Mouse (Mus musculus) testis, postnatal 10 days (tissue): ENCODE results near the gene Epha3.

Experiments
- DNase-seq: peaks from one replicate; pipeline ENCODE4 v3.0.0; 2021; ENCODE audit warnings: low spot score

Epha3 gene

DNA sequence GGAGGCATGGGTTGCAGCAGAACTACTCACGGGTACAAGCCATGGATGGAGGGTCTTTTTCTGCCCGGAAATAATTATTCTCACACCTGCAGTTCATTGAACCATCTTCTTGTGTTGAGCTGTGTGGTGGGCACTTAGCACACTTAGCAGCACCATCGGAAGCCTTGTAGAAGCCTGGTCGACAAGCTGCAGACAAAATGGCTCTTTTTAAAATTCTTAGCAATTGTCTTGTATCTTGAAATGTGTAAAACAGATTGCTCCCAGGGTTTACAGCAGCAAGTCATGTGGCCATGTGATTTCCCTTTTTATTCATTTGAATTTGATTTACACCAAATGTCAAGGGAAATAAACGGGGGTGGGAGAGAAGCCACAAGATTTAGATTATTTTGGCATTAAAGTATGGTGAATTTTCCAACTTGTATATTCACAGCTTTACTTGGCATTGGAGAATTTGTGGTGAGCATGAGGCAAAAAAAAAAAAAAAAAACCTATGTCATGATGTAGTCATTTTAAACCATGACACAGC, 210.5 kb downstream of the Epha3 start:
- DNase-seq, result no peak

DNA sequence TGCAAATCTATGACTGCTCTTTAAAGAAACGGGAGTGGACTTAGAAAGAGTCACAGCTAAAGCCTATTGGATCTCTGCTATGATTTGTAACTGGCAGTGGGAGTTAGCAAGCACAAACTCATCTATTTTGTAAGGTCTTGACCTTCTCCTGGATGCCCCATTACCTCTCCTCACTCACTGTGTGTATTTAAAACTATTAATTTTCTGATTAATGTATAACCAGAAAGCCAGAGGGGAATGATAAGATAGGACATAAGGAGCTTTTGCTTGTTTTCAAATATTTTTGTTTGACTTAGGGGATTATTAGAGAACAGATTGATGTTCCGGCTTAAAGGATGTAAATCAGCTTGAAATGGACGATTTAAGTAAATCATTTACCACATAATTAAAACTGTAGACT, 213.2 kb downstream of the Epha3 start:
- DNase-seq, result no peak

DNA sequence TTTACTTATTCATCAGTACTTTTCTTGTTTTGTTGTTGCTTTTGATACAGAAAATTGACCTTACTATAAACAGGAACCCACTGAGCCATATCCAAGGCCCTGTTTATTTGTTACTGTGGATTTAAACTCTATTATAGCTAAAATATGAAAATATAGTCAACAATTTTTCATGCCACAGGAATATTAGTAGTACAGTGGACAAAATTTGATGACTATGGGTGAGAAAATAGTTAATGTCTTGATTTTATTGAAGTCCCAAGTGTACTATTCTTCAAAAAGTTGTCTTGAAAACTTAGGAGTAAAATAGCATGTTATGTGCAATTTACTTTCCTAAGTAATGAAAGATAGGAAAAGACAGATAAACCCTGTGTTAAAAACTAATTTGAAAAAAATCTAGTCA, 217.4 kb downstream of the Epha3 start:
- DNase-seq, result no peak

DNA sequence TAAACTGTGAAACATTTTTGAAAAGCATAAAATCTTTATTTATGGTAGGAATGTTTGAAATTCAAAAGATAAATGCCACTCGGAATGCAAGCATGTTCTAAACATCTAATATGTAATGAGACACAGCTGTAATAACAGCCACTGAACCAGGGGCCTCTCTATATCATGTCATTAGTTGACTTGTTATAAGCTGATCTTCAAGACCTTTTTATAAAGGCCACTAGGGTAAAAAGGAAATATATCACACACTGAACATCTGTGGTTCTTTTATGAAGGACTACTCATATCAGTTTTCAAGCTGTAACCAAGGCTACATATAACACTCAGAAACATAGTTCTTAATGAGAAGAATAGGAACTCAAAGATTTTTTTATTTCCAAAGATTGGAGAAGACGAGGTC, 221.3 kb downstream of the Epha3 start:
- no peak for DNase-seq

DNA sequence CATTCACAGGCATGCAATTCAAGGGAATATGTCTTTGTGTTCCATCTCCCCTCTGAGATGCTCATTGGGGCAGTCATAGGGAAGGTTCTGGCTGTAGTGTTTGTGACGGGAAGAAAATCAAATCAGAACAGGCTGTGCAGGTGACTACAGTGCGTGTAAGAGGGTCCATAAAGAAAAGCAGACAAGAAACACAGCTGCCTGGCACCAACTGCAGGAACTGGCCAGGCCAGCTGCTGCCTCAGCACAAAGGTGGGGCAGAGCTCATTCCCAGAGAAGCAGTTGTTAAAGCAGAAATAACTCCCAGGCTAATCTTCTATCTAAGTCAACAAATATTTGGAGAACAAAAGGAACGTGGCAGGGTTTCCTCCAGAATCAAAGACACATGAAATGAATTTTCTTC, 222.4 kb downstream of the Epha3 start:
- DNase-seq, result no peak

DNA sequence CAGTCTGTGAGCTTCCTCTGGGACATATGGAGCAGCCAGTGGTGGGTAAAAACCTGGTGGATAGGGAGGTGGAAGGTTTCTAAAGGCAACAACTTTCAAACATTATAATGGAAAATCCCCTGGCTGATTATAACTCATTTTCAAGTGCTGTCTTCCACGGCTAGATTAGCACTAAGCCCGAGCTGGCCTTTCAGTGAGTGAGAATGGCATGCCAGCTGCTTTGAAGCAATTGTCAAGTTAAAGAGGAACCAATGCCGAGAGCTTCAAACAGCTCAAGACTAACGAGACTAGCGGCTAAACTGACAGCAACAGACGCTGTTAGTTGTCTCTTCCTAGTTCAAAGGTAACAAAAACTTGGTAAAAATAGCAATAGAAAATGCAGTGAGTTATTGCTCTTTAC, 225.3 kb downstream of the Epha3 start:
- no peak for DNase-seq

DNA sequence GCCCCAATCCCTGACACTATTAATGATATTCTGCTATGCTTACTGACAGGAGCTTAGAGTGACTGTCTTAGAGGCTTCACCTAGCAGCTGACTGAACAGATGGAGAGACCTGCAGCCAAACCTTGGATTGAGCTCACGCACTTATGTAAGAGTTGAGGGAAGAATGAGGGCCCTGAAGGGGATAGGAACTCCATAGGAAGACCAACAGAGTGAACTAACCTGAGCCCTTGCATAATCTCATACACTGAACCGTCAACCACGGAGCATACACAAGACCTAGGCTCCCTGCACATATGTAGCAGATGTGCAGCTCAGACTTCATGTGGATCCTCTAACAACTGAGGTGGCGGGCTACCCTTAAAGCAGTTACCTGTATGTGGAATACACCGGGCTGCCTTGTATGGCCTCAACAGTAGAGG, 230.2 kb downstream of the Epha3 start:
- no peak for DNase-seq

DNA sequence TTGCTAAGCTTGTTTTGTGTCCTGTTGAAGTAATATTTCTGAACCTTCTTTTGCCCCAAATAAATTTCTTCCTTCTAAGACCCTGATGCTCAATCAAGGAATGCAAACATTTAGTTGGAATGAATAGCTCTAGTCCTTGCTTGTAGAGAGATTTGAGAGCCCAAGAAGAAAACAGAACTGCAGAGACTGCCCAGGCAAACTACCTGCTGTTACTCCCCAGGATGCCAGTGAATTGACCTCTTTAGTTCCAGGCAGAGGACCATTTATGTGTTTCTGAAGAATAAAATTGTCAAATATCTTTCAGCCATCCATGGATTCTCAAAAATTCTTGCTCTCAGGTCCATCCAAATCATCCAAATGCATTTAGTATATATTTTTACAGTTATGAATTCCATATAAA, 238.7 kb downstream of the Epha3 start:
- no peak for DNase-seq

DNA sequence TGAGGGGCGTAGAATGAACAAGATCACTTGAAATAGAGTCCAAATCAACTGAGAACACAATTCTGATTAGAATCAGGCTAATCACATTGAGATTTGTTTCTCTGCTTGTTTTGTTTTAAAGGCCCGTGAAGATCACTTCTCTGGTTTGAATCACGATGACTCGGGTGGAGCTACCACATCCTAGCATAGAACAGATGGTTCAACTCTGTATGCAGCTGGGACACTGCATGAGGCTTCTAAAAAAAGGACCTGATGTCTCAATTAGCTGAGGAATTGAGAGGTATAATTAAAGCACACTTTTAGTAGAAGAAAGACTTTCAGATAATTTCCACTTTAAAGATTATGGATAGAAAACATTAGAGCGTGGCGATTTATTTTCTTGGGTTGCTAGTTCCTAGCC, 242.1 kb downstream of the Epha3 start:
- no peak for DNase-seq

DNA sequence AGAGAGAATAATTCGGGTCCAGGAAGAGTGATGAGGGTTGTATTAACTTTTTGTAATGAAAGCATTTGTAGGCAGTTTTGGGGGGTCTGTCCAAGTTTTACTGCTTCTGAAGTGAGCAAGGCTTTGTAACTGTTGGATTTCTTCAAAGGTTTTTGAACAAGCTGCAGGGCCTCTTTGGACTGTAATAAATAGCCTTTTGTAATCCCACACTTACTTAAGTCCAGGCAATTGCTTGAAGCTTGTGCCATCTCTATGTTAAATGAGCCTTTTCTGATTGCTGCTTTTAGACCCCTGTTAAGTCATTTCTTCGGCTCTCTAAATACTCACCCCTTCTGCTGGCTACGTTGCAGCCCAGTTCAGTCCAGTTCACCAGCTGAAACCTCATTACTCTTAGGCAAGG, 248.6 kb downstream of the Epha3 start:
- no peak for DNase-seq

DNA sequence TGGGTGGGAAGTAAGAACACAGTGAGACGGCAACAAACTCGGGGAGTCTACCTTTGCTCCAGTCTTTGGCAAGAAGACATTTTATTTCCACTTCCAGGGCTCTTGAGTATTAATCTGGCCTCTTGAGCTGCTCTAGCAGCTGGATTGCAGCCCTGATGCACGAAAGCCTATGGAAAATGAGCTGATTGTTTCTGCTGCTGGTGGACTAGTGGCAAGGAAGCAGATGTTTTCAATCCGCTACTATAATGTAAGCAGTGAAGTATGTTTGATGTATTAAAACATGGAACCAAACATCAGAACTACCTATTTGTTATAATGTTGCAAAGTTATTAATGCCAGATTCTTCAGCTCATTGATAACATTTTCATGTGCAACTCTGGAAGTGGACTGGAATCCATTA, 251.0 kb downstream of the Epha3 start:
- no peak for DNase-seq

DNA sequence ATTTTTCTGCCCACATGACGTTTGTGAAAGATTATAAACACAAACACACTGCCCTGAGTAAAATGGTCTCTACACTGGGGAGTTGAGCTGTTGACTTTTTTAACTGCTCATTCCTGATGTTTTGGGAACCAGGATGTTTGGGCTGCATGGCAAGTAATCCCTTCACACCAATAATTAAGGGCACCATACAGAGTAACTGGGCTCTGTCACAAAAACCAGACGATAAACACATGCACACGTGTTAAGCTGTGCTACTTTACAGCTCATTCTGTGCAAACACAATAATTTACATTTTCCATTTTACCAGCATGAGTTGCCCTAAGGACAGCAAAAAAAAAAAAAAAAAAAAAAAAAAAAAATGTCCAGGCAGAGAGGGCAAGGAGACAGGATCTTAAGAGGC, 263.7 kb downstream of the Epha3 start:
- no peak for DNase-seq

DNA sequence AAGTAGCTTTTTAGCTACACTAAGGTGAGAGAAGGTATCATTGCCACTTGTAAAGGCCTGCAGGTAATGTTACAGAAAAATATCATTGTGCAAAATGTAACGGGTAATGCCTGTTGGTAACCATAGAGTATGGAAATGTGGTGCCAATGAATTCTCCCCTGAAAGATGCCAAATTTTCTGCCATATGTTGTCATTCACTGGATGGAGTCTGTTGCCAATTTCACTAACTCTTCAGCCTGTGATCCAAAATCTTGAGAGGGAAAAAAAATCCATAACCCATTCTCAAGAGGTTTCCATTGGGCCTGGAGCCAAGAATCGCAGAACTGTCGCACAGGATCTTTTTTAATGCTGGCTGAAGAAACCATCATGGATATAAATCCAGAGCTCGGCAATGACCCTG, 269.3 kb downstream of the Epha3 start:
- DNase-seq, result no peak

DNA sequence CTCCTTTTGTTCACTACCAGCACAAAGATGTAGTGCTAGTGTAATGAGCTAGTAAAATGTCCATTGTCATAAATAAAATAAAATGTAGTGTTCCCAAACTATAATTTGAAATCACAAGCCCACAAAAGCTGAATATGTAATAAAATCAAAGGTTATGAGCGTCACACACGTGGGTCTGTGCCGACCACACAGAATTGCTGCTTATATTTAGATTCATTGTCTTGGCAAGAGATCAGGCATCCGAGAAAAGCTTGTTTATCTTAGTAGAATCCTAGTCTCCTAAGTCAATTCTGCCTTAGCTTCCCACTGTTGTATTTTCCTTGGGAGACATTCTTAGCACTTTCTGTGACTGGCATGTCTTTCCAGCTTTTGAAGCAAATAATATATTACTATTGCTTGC, 294.2 kb downstream of the Epha3 start:
- DNase-seq, result no peak

DNA sequence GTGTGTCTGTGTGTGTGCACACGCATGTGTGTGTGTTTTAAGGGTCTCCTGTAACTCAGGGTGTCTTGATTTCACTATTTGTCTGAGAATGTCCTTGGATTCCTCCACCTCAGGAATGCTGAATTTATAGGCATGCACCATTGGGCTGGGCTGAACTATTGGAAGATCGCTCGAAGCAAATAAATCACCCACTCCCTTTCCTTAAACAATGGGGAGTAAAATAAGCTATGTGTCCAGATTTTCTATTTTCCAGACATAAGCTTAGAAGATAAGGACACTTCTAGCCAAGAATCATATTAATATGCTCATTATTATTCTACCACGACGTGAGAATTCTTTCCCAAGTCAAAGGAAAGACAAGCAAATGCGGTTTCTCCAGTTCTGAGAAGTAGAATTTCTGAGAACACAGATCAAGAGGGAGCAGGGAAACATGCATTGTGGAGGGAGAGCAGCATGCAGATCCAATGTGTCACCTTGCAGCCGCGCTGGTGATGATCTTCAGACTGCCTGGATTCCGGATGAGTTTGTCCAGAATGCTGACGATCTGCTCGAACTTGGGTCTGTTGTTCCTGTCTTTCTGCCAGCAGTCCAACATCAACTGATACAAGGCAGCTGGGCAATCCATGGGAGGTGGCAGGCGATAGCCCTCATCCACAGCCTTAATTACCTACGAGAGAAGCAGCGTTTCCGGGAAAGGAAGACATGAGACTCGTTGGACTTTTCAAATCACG, 297.7 kb downstream of the Epha3 start:
- DNase-seq, result no peak

DNA sequence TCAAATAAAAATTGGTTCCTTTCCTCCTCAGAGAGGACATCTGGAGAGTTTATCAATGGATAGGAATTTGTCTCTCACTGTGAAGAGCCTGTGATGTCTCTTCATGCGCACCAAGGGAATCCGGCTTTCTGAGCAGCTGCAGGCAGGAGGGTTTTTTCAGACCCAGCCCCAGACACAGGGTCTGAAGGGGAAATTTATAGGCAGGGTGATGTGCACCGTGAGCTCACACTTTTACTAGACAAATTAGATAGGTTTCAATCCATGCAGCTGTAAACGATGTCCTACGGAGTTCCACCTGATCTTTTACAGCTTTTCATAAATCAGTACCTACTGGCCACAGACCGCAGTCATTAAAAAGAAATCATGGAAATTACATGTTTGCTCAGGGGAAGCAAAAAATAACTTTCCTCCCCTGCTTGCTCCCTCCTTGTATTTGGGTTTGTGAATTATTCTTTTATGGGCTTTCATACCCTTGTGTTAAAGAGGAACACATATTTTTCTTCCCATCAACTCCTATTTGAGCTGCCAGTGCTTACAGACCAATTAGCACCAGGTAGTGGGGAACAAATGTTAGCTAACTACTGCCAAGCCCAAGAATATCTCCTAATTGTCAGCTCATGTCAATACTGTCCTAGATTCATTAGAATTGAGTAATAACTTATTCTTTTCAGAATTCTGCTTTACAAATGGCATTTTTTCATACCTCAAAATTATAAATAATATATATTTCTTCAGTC, 307.4 kb downstream of the Epha3 start:
- no peak for DNase-seq

DNA sequence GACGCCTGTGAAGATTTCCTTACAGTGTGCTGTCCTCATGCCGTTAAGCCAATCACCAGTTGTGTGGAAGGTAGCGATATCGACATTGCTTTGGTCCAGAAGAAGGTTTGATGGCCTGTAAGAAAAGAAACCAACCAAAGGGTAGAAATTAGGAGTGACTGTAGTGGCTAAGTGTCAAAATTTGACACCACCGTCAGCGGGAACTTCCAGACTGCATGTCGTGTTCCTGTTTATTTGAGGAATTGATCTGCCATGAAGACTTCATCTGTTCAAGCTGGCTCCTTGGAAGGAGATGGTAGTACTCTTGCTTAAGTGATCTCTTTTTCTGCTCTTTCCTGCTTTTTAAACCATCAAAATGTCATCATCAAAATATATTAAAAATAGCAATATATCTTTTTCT, 311.4 kb downstream of the Epha3 start:
- DNase-seq, result no peak

DNA sequence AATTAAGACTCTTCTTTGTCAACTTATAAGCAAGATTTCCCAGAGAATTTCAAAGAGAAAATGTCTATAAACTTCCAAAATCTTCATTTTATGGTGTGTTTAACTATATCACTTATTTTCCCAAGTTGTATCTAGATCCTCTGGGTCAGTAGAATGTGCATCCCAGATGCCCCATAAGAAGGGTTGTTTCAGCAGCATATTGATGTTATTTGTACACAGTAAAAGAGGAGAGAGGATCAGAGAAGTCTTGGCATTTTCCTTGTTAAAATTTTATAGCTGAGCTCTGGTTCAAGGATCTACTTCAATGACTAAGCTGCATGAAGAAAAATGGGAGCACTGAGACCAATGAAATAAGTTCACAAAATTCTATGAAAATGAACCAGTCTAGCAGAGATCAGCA, 324.5 kb downstream of the Epha3 start:
- DNase-seq, result no peak

DNA sequence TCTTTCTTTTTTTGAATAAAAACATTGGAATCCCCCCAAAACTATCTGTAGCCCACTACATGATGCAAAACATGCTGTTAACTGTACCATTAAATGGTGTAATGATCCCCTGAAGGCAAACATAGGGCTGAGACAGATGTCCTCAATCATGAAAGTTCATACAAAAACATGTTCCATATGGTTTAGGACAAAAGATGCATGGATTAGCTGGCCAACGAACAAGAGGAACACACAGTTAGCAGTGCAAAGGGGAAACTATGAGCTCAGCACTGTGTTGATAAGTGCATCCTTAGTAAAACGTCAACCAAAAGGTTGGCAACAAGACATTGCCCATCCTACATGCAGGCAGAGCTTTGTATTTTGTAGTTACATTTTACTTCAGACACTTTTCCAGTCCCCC, 335.2 kb downstream of the Epha3 start:
- no peak for DNase-seq

DNA sequence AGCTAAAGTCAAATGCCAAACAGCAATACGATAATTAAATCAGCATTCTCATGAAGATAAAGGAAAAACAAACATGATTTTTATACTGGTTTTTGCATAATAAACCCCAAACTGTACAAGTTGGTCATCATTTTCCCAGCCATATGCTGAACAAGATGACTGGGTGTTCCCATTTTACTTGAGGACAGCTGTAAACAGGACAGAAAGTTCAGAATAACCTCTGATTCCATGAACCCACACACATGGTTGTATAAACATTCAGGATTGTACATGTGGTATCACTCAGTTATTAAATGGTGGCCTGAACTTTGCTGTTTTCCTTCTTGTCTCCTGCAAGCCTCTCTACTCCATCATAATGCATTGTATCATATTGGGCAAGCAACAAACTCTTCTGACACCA, 346.3 kb downstream of the Epha3 start:
- DNase-seq, result no peak

DNA sequence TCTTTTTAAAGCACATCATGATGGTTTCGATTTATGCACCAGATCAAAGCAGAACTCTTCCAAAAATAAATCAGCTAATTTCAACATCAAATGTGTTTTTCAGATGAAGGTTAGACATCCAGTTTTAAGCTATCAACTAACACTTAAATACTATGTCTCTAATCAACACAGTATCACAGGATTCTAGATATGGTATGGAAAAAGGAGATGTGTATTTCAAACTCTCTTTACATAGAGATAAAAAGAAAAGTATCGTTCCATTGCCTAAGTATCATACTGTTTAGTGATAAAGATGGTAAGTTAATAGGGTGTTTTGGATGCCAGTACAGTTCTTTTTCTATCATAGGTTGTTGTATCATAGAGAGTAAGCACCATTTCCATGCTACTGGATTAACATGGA, 353.9 kb downstream of the Epha3 start:
- DNase-seq, result no peak

DNA sequence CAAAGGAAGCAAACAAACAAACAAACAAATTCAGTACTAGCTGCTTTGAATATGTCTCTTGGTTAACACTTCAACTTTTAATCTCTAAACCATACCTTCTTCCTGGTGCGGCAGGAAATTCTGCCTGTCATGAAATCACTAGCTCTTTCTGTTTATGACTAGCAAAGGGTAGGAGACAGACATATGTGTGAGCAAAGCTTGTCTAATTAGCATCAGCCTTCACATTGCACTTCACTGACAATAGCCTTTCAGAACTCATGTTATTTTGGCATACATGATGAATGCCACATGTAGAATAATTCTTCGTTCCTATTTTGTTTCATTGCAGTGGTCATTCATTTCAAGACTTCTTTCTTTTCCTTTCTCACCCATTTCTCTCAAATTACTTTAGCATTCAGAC, 357.5 kb downstream of the Epha3 start:
- DNase-seq, result no peak

DNA sequence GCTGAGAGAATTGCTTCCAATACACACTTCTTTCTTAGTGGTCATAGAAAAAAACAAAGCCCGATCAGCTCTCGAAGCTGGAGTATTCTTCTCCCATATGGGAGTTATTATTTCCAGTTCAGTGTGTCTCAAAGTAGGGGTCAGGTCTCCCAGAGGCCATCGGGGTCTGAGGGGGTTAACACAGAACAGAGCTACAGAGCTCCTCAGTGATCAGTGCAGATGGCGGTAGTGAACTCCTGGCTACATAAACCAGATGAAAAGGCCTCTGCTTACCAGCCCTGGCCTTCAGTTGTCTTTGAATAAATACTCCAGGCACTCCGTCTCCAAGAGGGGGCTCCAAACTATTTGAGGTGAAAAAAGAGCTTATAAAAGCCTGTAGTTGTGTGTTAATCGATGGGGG, 362.5 kb downstream of the Epha3 start:
- no peak for DNase-seq

DNA sequence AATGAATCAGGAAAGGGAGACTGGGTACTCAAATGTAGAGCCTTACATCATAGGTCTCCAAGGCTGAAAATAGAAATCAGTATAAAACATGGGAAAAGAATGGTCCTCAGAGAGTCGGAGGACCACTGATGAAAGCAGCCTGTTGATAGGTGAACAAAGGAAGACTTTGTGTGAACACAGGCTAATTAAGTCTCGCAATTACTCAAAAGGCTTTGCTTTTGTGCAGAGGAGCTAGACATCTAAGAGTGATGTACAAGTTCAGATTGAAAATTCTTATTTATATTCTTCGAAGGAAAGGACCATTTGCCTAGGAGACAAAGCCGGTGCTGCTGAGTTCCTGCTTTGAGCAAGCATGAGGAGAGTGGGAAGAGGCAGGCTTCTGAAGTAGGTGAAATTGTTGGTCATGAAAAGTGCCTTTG, 363.0 kb downstream of the Epha3 start:
- DNase-seq, result no peak
